Mouse (Mus musculus): Measurements from ENCODE around the gene Slc35f5. TPM values are rescaled to one million over a fixed set of nuclear protein-coding genes. Genes with fewer than 3 reads are reported as not detected.

Slc35f5 gene
- 1.1 and 1.3 TPM in 2 replicates for polyA plus RNA-seq (2012)

GRCm38 (mm10) chr1:125560259-125561192 lies at the start of gene Slc35f5:
Slc35f5 (plus strand) TSS chr1:125560595.

Other genes with a start within 250 kb of the Slc35f5 start
- 323 and 357 TPM in 2 replicates for gene Actr3, start 124.9 kb upstream of the Slc35f5 start, polyA plus RNA-seq (2012)
- not detected in 2 replicates for gene Gpr39, start 116.4 kb downstream of the Slc35f5 start, polyA plus RNA-seq (2012)